Mouse (Mus musculus): ENCODE results near the gene Rpl28.

The Rpl28 gene

GRCm38 (mm10) chr7:4792278-4793212 lies at the start of gene Rpl28:
TSS of gene Rpl28 (plus strand) at chr7:4792874.
- peak; percentile 96 to 97 for DNase-seq

- DNase-seq, result no peak
These were observed 49.3 kb upstream of the Rpl28 start for GRCm38 (mm10) chr7:4743354-4743753.

DNA sequence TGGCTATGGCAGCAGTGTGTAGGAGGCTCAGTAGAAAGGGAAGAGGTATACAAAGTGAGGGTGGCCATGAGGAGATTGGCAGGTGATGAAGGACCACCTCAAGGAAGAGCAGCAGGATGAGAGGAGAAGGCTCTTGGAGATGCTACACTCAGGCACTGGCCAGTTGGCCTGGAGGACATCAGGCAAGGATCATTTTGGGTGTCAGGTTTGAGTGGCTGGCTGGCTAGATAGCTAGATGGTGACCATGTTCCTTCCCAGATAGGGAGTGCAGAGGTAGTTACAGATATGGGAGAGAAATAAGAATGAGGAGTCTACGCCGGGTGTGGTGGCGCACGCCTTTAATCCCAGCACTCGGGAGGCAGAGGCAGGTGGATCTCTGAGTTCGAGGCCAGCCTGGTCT lies 47.8 kb upstream of the Rpl28 start:
- DNase-seq, result no peak

- no peak for DNase-seq
These were observed 46.2 kb upstream of the Rpl28 start for GRCm38 (mm10) chr7:4746326-4746980.

DNA sequence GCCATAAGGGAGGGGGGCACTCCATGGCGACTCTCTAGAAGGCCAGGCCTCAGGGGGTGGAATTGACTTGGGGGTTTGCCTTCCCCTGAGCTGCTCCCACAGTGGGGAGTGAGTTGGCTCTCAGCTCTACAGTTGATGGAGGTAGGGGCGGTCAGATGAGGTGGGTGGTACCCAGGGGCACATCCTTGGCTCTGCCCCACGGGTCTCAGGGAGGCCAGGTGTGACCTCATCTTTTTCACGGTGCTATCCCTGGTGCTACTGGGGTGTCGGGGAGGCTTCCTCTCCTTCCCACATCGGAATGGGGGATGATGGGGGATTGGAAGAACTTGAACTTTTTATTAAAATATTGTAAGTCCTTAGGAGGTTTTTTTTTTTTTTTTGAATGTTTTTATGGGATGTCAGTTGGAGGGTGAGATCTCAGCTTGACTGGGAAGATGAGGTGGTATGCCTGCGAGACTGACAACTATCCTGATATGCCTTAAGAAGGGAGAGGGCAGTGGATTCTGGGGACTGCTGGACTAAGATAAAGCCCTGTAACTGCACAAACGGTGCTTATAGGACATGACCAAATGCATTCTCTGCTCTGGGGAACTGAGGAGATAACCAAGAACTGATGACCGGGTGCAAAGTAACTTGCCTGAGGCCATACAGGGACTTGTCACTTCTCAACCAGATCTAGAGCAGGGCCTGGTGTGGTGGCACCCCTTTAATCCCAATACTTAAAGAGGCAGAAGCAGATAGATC lies 45.3 kb upstream of the Rpl28 start:
- no peak for DNase-seq

DNA sequence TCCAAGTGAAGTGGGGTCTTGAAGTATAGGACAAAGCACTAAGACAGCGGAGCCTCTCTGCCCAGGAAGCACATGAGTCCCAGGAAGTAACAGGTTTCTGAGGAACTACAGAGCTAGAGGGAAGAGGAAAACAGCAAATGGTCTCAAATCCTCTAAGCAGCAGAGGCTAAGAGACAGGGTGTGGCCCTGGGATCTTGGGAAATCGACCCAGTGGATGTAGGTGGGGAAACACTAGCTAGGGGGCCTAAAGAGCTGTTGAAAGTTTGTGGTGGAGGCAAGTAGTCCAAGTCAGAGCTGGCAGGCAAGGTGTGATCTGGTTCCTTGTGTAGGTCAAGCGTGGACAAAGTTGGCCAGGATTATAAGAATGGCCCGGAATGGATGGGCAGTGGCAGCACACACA lies 44.4 kb upstream of the Rpl28 start:
- DNase-seq, result no peak

- DNase-seq, result no peak
These were observed 43.5 kb upstream of the Rpl28 start for GRCm38 (mm10) chr7:4749169-4749568.

GRCm38 (mm10) chr7:4751971-4752820 lies 40.5 kb upstream of the Rpl28 start:
- DNase-seq, result peak; percentile 67 to 69

- DNase-seq, result peak; percentile 88 to 89
These were observed 39.7 kb upstream of the Rpl28 start, which contains the start of gene Cox6b2 for GRCm38 (mm10) chr7:4752821-4753570. TSS of gene Cox6b2 (minus strand) at chr7:4753094.

- no peak for DNase-seq
These were observed 33.0 kb upstream of the Rpl28 start for GRCm38 (mm10) chr7:4759670-4760069.

- no peak for DNase-seq
These were observed 27.5 kb upstream of the Rpl28 start for GRCm38 (mm10) chr7:4764946-4765710.

DNA sequence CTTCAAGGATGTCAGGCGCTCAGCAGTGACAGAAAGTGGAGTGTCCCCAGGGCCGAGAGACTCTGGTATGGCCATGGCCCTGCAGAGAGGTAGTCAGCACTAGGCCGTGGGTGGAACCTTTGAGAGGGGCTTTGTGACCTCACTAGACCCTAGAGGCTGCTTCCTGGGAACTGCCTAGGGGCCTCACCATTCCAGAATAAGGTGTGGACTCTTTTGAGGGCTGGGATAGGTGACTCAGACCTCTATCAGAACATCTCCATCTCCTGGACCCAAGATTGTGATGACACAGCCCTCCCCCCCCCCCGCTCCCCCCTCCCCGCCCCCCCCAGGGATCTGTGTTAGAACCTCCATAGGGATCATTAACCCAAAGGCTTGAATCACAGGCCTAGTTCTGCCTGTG lies 21.5 kb upstream of the Rpl28 start, which contains the start of gene Fam71e2:
Gene Fam71e2, minus strand, starts transcription at position 101 of the 400 bp plus-strand sequence.
- DNase-seq, result no peak

DNA sequence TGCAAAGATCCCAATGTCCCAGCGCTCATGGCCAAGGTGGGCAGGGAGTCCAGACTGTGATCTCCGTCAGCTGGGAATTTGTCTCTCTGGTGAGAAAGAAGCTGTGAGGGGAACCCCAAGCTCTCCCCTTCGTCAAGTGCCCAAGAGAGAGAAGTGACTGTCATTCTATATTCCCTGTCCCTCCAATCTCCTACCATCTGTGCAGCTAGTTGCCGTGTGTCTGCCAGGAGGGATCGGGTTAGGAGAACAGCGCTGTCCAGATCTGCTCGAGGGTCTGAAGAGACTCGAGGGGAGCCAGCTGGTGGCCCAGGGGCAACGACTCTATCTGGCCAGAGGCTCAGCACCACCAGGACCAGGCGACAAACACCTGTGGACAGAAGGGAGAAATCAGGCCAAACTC lies 16.5 kb upstream of the Rpl28 start:
- no peak for DNase-seq

DNA sequence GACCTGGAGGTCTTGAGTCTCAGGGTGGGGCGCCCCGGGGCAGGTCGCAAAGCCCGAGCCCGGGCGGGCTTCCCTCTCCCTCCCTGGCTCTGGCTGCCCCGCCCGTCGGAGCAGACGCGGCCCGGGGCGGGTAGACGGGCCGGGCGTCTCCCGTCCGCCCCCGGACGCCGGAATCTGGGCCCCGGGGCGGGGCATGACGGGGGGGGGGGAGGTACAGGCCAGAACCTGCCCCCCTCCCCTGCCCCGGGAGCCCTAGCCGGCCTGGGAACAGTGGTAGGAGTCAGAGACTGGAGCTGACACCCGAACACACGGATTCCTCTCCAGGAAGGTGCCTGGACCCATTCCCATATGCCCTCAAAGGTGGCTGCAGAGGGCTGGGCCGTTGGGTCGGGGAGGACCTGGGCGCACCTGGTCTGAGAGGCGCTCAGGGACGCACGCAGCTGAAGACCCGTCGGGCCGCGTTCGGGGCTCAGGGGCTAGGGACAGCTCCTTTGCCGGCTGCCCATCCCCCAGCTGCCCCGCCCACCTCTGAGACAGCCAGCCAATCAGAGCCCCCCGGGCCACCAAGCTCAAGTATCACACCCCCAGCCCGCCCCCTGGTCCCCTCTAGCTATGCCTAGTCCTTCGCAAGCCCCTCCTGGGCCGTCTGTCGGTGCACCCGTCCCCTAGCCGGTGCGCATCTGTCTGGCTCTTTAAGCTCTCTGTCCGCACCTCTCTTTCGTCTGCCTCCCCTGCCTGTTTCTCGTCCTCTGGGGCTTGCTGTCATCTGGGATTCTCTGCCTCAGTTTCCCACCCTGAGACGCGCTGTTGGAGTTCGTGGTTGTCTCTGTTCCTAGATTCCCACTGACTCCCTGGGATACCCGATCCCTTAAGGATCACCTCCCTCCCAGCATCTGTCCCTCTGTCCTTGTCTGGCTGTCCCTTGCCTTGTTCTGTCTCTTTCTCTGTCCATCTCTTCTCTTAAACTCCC lies 15.5 kb upstream of the Rpl28 start:
- peak; percentile 74 to 78 for DNase-seq

- no peak for DNase-seq
These were observed 14.6 kb upstream of the Rpl28 start for GRCm38 (mm10) chr7:4777851-4778637.

- DNase-seq, result no peak
These were observed 12.8 kb upstream of the Rpl28 start for GRCm38 (mm10) chr7:4779921-4780320.

GRCm38 (mm10) chr7:4782130-4782529 lies 10.5 kb upstream of the Rpl28 start:
- no peak for DNase-seq

GRCm38 (mm10) chr7:4782759-4783158 lies 9.9 kb upstream of the Rpl28 start, which contains the start of the genes Il11 and Tmem190:
TSS of gene Il11 (minus strand) at chr7:4782859.
TSS of gene Tmem190 (plus strand) at chr7:4782937.
- DNase-seq, result no peak

Measured in cerebellum, postnatal 10 days (tissue).